Mouse (Mus musculus): ENCODE data around the gene Fto.

- TF ChIP-seq CTCF (IDR thresholded peaks at IDR 0.05; ENCODE audit: extremely low read depth, insufficient read depth, low read length) (no peak), POLR2A (IDR thresholded peaks at IDR 0.05; ENCODE audit: extremely low read depth, insufficient read depth, low read length) (no peak)
These were observed 216.4 kb downstream of the Fto start for GRCm38 (mm10) chr8:91529699-91530098.
